Mouse (Mus musculus) bone marrow, adult 2 months (tissue): ENCODE data around the gene Creb5.

Source experiments
- CTCF ChIP-seq: fragments of 200-500 bp; IDR thresholded peaks from 2 replicates; pipeline ENCODE4 v1.5.1; 2011; ENCODE audit warnings: low read length, control low read depth; ENCODE audit not compliant: control insufficient read depth, insufficient read depth
- POLR2A ChIP-seq: fragments of 200-500 bp; IDR thresholded peaks from 2 replicates; pipeline ENCODE4 v1.6.1; 2011; ENCODE audit warnings: low read depth, mild to moderate bottlenecking, control low read depth, low read length, borderline replicate concordance; ENCODE audit not compliant: control insufficient read depth

- TF ChIP-seq CTCF (no peak), POLR2A (no peak)
These were observed 316.6 kb downstream of the Creb5 start for GRCm38 (mm10) chr6:53603695-53604094.
